Mouse (Mus musculus) ovary, adult 10 weeks (tissue): ENCODE results near the gene Actrt3. TPM values are rescaled to one million over a fixed set of nuclear protein-coding genes. Genes with fewer than 3 reads are reported as not detected.

ENCODE experiments used
- polyA plus RNA-seq: library from polyadenylated mRNA; stranded (reverse); fragments of 350-450 nt; fragmentation: Illumina TruSeq; extraction: RNeasy Lipid Tissue Mini Kit (QIAGEN cat#74804); gene quantifications from one replicate; pipeline ENCODE4 v1.2.3, GENCODE M21; 2014

Gene Actrt3
- polyA plus RNA-seq = not detected

GRCm38 (mm10) chr3:30599711-30600545 is at the start of gene Actrt3:
Gene Actrt3, minus strand, starts transcription at chr3:30599939.

DNA sequence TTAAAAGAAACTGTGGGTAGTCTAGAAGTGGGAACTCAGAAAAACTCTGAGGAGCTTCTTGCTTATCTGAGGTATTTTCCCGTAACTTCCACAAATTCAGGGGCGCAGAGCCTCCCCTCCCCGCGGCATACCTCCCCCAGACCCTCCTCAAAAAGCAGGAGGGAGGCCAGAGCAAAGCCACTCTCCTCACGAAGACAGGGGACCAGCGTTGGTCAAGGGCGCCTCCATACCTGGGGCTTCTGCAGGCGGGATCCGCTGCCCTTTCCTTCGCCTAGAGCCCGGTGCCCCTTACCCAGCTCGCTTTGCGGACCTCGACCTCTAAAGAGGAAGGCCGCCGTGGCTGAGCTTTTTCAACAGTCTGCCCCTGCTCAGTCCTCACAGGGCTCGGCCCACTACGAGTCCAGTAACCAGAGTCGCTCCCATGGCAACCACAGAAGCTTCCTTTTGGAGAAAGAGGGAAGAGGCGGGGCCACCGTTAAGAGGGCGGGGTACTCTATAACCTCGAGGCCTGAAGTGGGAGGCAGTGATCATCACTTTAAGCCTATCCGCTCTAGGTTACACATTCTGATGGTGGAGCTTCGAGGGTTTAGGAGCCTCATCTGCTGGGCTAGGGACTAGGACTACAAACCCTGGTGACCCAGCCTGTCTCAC is 47.8 kb upstream of the Actrt3 start, which contains the start of gene Lrrc34:
Gene Lrrc34 (minus strand): TSS at position 430 of the 651 bp plus-strand sequence.

GRCm38 (mm10) chr3:30644207-30644606 is 44.5 kb upstream of the Actrt3 start, which contains the start of gene Lrriq4:
Gene Lrriq4, plus strand, starts transcription at chr3:30644507.

DNA sequence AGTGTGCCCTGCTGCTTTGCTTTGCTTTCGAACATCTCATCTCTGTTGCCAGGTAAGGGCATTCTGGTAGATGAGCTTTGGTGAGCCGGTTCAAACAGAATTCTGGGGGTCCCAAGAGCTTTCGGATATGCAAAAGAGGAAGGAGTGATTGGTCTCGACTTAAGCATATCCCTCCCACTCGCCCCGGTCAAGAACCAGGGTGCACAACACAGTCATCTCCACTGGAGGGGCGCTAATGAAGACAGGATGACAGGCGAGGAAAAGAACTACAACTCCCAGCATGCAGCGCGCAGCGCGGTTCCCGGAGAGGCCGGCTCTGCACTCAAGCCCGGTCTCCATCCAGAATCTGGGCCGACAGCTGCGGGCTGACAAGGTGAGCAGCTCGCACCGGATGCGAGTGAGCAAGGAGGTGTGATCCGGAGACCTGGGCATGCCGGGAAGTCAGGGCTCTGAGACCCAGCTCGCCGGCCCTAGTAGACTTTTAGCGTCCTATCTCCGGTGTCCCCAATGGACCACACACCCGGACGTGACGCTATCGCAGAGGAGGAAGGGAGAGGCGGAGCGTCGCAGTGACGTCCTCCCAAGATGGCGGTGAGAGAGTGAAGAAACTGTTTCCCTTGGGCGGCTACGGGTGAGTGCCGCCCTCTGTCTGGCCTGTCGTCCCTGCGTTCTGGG is 2.5 kb upstream of the Actrt3 start, which contains the start of gene Mynn:
Gene Mynn (plus strand): TSS at position 1 of the 675 bp plus-strand sequence.

DNA sequence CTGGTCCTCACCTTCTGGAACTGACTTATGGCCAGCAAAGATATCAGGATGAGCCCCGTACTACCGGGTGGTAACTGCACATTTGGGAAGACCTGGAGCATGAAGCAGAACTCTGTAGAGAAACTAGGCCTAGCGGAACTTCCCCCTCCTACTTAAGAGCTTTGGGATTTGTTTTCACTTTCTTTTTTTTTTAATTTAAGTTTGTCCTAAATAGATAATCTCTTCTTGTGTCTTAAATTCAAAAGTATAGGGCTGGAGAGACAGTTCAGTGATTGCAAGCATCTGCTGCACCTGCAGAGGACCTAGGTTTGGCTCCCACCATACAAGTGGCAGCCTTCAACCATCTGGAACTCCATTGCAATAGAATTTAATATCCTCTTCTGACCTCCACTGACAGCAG is 51.8 kb downstream of the Actrt3 start, which contains the start of gene Mecom:
Gene Mecom (minus strand): TSS at position 101 of the 400 bp plus-strand sequence.

Other genes with a start within 250 kb of the Actrt3 start
- gene Mecom, start 51.9 kb downstream of the Actrt3 start, polyA plus RNA-seq = 10.1 TPM
- 54.8 TPM for gene Mynn, start 2.1 kb upstream of the Actrt3 start, polyA plus RNA-seq
- gene Lrriq4, start 44.6 kb upstream of the Actrt3 start, polyA plus RNA-seq = not detected
- gene Lrrc34, start 47.9 kb upstream of the Actrt3 start, polyA plus RNA-seq = 11.6 TPM
- 0.51 TPM for gene Lrrc31, start 99.9 kb upstream of the Actrt3 start, polyA plus RNA-seq
- gene Samd7, start 146.4 kb upstream of the Actrt3 start, polyA plus RNA-seq = 1.1 TPM
- 302 TPM for gene Sec62, start 192.9 kb upstream of the Actrt3 start, polyA plus RNA-seq